Mouse (Mus musculus) megakaryocyte-erythroid progenitor cell, adult 5-6 weeks (primary cell): Measurements from ENCODE around the gene Nlrp4c. TPM values are rescaled to one million over a fixed set of nuclear protein-coding genes. Genes with fewer than 3 reads are reported as not detected.
A peak's percentile ranks its signal among the peaks of the same experiment; 100 is the strongest.
"Not testable (repeated sequence)": the region's sequence is repeated elsewhere in the genome, so short reads cannot be mapped to it uniquely, and the experiment has no call there.

ENCODE experiments used
- ATAC-seq: replicated peaks from 2 replicates; pipeline ENCODE4 v1.8.0; 2016; ENCODE audit warnings: mild to moderate bottlenecking, inconsistent platforms; ENCODE audit not compliant: severe bottlenecking, poor library complexity, low FRiP score, low TSS enrichment
- total RNA-seq, 2 experiments: library from RNA; stranded (forward) in 1 of 2; stranded (reverse) in 1 of 2; fragments of 200-1000, 215-1000 nt in 1 of 2; fragments of >200 nt in 1 of 2; fragmentation: Nextera tagmentation in 1 of 2; gene quantifications; 2 replicates each; pipeline ENCODE4 v1.2.3; 2014 to 2017

Gene Nlrp4c
- total RNA-seq (2014; fragmentation: Nextera tagmentation) (not detected in 2 replicates), total RNA-seq (2017) (not detected in 2 replicates)

DNA sequence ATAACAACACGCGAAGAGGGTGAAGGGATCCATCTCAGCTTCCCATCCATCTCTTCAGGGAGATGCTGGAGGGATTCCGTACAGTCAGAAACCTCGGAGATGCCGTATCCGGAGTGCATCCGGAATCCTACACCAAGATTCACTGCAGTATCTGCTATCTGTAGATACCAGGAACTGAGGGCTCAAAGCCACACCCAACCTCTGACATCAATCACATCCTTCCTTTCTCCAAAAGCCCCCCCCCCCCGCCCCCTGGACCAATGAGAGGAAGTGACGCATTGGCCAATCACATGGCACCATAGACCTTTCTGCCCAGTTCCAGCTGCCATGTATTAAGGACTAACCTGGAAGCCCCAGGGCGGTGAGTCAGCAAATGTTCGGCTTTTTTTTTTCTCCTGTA is at the start of gene Nlrp4c:
Gene Nlrp4c (plus strand): TSS at position 301 of the 400 bp plus-strand sequence.
- ATAC-seq: no peak

- no peak for ATAC-seq
Observed at GRCm38 (mm10) chr7:6010910-6011309, 34.1 kb upstream of the Nlrp4c start, which contains the start of gene Vmn1r65. Gene Vmn1r65 (minus strand): TSS chr7:6011010.

GRCm38 (mm10) chr7:6119501-6119900 is 74.5 kb downstream of the Nlrp4c start:
- ATAC-seq: no peak

GRCm38 (mm10) chr7:6120104-6120503 is 75.1 kb downstream of the Nlrp4c start:
- ATAC-seq: 0 out of 2 replicates have a peak, but pooled peaks have one; percentile 45

DNA sequence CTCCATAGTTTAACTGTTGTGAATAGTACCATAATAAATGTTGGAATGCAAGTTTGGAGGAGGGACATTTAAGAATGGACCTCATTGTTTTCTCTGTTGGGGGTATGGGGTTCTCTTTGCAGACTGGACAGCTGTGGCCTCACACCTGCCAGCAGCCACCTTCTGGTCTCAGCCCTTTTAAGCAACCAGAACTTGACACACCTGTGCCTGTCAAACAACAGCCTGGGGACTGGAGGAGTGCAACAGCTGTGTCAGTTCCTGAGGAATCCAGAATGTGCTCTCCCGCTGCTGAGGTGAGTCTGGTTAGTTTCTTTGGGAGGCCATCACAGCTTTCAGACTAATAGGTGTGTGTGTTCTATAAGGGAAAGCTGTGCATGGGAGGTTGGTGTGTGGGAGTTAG is 76.2 kb downstream of the Nlrp4c start:
- not testable (repeated sequence) for ATAC-seq

DNA sequence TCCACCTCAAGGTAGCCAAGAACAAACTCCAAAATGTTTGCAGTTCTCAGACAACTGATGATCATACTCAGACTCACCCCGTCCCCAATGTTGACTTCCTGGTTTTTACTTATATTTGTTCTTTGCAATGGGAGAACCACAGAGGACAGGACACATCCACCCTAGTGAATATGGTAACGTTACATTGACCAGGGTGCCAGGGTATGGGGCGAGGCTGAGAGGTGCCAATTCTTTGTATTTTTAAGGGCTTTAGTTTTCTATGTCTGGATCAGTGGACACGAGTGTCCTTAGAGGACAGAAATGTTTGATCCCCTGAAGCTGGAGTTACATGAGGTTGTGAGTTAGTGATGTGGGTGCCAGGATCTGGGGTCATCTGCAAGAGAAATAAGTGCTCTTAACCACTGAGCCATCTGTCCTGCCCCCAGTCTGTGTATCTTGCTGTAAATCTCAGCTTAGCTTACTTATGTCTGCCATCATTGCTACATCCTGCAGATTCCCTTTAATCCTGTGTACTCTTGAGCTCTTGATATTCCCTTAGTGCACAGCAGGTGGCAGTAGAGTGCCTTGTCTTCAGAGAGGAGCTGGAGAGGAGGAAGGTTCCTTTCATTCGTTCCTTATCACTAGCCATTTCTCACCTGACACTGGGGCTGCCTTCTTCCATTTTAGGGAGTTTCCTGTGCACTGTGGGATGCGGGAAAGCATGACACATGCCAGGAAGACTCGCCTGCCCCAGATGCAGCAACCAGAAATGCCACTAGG is 81.9 kb downstream of the Nlrp4c start:
- ATAC-seq: peak; percentile 88

DNA sequence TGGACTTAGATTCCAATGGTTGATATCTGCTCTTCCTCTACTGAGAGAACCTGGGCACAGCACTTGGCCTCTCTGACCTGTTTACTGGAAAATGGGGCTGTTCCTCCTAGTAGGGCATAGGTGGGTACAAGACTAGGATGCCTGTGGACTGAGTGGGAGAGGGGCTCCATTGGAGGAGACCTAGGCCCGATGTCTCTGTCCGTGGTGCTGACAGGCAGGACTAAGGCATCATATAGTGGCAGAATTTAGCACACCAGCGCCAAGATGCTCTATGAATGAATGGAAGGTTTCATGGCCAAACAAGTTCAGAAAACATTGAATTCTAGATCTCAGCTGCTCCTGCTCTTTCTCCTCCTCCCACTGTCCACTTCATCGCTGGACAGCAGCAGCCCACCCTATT is 85.4 kb downstream of the Nlrp4c start:
- 0 out of 2 replicates have a peak, but pooled peaks have one; percentile 11 for ATAC-seq

DNA sequence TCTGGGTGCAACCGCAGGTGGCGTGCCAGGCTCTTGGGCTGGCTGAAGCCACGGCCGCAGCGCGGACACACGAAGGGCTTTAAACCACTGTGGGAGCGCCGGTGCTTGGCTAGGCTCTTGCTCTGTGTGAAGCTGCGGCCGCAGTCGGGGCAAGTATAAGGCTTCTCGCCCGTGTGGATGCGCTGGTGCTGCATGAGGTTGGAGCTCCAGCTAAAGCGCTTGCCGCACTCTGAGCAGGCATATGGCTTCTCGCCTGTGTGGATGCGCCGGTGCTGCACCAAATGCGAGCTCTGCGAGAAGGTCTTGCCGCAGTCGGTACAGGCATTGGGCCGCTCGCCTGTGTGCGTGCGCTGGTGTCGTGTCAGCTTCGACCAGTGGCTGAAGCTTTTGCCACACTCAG is 87.7 kb downstream of the Nlrp4c start:
- ATAC-seq: no peak

DNA sequence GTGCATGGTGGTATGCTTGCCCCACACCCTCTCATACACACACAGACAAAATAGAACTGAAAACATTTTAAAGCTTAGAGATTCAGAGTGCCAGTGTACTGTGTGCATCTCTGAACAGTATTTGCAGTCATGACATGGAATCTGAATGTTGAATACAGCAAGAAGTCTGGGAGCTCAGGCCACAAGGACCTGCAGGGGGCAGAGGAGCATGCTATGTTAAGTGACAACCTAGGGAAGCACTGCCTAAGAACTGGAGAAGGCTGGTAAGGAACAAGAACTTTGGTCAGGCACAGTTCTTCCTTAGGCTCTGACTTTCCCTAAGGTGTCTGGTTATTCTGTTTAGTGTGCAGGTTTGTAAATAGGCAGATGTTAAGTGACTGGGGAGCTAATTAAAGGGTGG is 91.5 kb downstream of the Nlrp4c start:
- ATAC-seq: no peak

GRCm38 (mm10) chr7:6139295-6139694 is 94.3 kb downstream of the Nlrp4c start:
- ATAC-seq: no peak

DNA sequence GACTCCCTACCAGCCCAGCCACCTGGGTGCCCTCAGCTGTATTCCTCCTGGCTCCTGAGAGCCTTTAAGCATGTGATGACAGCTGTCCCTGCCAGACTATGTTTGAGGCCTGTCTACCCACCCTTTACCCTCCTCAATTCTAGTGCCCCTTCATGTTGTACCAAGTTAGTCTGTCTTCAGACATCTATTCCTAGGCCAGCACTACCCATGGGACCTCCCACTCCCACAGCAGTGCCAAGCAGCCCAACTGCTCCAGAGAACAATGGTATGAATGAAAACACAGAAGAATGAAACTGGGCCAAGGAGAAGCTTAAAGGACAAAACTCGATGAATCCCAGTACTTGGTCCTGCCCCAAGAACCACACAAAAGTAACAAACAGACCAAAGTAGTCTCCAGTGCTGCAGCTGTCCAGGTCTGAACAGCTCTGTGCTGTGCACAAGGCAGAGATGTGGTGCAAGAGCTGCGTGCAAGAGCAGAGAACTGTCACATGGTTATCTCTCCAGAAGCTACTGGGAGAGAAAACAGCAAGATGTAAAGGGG is 99.1 kb downstream of the Nlrp4c start:
- ATAC-seq: peak; percentile 81

GRCm38 (mm10) chr7:6145423-6146188 is 100.6 kb downstream of the Nlrp4c start:
- no peak for ATAC-seq

DNA sequence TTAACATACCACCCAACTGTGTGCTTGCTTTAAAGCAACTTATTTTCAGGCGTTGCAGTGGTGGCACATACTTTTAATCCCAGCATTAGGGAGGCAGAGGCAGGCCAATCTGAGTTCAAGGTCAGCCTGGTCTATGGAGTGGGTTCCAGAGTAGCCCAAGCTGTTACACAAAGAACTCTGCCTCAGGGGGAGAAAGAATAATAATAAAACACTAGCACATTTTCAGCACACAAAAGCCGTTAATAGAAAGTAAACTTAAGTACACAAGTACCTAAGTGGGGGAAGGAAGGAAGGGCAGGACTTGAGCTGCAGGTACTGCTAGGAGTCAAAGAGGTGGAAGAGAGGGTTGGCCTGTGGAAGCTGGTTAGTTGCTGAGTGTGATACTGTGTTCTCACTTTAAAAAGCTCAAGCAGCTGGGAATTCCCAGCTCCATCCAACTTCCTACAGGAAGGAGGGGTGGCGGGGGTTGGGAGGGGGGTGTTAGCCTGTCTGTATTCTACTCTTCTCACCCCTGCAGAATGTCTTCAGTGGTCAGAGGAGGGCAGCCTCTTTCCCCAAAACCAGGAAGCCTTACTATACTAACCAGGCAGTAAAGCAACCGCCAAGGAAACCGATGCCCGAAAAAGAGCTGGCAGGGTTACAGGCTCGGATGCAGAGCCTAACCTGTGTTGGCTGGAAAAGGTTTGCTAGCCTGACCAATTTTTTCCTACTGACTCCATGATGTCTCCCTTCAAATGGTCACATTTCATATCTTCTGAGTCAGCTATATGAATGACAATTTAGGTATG is 101.4 kb downstream of the Nlrp4c start:
- ATAC-seq: no peak

DNA sequence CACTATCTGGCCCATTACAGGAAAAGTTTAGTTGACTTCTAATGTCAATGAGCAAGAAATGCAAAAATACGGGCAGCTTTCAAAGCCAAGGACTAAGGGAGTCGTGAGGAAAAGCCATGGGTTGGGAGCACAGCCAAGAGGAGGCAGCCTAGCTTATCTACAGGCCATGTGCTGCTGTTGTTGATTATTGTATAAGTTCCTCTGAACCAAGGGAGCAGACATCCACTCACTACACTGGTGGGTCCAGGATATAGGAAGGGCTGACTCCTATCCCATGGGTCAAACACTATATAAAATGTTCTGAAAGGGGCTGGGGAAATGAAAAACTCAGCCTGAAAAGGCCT is 102.0 kb downstream of the Nlrp4c start:
- peak; percentile 73 for ATAC-seq

- no peak for ATAC-seq
Observed at GRCm38 (mm10) chr7:6147688-6148087, 102.7 kb downstream of the Nlrp4c start.

- no peak for ATAC-seq
Observed at GRCm38 (mm10) chr7:6151266-6151665, 106.3 kb downstream of the Nlrp4c start.

DNA sequence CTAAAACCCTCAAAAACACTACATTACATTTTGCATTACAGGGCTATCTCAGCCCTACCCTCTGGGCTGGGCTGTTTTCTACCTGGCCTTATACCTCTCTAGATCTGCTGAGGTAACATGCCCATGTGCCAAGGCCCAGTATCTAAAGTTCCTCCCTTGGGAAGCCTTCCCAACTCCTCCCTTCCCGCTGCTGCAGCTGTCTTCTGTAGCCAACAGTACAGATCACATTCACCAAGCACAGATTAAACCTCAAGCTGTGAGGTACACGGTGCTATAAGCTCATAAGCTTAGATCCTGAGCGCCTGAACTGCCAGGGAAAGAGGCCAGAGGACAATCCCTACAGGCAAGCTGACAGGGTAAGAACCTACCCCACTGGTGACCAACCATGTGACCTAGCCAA is 107.1 kb downstream of the Nlrp4c start:
- no peak for ATAC-seq

- ATAC-seq: no peak
Observed at GRCm38 (mm10) chr7:6153131-6153530, 108.2 kb downstream of the Nlrp4c start.

GRCm38 (mm10) chr7:6154164-6154563 is 109.2 kb downstream of the Nlrp4c start:
- ATAC-seq: no peak
